Mouse (Mus musculus) mature B cell (primary cell): ENCODE measurements around the gene Tagap.

ENCODE experiments used
- in situ Hi-C: fragments of 300-500 bp; cut with MboI; formaldehyde crosslinking; loops from 2 replicates; pipeline ENCODE4 v1.14.3; 2019

Tagap gene

DNA sequence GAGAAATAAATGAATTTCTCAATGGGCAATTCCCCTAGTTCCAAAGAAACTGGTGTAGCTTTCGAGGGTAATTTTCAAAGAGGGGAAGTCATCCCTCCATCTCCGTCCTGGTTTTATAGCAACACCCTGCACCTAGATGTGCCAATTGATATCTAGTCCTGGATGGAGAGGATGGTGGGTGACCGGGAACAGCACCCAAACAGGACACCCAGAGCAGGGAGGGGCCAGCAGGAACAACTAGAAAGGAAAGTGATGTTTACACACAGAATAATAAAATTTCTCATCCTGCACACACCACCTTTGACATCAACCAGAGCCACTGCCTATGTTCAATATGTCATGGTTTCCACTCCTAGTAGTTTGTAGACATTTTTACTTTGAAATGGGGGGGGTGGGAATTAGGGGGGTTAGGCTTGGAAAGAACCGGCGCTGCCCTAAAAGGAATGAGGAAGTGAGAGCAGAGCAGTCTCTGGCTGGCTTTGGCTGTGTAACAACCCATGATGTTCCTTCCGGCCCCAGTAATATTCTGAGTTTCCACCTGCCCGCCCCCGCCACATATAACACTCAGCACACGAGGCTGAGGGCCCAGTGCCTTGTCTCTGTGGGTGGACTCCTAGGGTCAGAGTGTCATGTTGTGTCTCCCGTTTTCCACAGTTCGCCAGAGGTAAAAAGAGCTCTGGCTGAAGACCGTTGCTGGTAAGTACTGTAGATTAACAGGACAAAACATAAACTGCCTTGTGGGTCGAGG lies at the start of gene Tagap:
Gene Tagap, plus strand, starts transcription at position 588 of the 748 bp plus-strand sequence.
- in situ Hi-C loops: loop anchor here (5.0 kb wide), 1 partner anchor 53 kb away; no protein-coding TSS in a partner anchor

DNA sequence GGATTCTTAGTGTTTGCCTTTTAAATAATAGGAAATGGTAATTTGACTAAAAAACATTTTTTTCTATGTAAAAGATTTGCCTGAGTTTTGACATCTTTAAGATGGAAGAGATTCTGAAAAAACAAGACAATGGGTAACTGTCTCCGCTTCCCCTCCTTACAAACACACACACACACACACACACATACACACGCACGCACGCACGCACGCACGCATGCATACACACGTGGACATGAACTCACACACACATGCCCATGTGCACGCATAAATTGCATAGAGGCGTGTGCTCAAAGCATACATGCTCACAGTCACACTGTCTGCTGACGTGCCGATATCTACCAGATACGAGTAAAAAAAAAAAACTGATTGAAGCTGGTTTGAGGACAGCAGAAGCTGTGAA lies 49.3 kb upstream of the Tagap start:
- in situ Hi-C loops: no loop called here

- in situ Hi-C loops: no loop called here
Measured at GRCm38 (mm10) chr17:7877191-7877764, 48.5 kb upstream of the Tagap start.

- in situ Hi-C loops: no loop called here
Measured at GRCm38 (mm10) chr17:7877878-7878277, 47.9 kb upstream of the Tagap start.

DNA sequence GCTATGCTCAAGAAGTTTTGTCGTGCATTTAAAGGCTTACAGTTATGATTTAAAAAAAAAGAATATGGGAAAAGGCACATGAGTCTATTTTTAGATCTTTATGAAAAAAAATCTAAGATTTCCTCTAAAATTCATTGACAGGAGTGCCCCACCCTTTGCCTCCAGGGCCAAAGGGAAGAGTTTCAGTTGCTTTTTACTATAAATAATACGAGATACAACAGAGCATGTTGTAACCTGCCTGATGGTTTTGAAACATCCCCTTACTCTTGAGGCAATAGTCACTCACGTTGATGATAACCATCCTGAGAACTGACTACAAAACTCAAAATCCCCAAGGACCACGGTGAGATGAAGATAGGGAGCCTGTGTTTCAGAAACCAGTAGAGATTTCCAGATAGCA lies 46.3 kb upstream of the Tagap start:
- in situ Hi-C loops: no loop called here

DNA sequence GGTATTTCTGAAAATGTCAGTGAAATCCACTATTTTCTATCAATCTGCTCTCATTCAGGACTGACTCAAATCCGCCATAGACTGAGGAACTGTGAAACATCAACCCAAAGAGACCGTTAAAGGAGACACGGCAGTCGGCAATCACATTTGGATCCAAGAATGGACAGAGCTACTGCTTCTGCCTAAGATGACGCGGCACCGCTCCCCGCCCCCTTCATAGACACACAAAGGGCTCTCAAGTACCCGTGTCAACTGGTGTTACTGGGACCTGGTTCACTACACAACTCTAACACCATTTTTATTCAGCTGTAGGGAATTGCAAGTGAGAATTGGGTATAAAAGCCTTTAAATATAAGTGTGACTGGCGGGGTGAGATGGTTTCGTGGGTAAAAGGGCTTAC lies 42.7 kb upstream of the Tagap start:
- in situ Hi-C loops: no loop called here

- in situ Hi-C loops: no loop called here
Measured at GRCm38 (mm10) chr17:7884606-7885005, 41.2 kb upstream of the Tagap start.

GRCm38 (mm10) chr17:7887071-7887815 lies 38.6 kb upstream of the Tagap start:
- in situ Hi-C loops: no loop called here

GRCm38 (mm10) chr17:7888291-7888690 lies 37.5 kb upstream of the Tagap start:
- in situ Hi-C loops: no loop called here

DNA sequence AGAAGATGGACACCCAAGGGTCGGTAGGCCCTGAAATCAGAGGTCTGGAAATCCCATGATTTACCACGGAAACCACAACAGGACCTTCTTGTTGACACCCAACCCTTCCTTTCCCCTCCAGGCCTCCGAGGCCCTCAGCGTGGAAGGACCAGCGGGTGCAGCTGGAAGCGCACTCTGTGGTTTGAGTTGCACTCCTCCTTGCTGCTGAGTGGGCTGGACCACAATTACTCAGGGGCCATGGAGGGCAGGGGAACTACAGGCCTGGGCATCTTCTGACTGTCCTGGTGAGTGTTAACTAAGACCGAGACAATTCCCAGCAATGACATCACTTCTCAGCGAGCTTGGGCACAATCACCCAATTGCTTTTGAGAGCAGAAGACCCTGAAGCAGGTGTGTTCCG lies 36.8 kb upstream of the Tagap start:
- in situ Hi-C loops: no loop called here

GRCm38 (mm10) chr17:7892676-7893075 lies 33.1 kb upstream of the Tagap start:
- in situ Hi-C loops: no loop called here

DNA sequence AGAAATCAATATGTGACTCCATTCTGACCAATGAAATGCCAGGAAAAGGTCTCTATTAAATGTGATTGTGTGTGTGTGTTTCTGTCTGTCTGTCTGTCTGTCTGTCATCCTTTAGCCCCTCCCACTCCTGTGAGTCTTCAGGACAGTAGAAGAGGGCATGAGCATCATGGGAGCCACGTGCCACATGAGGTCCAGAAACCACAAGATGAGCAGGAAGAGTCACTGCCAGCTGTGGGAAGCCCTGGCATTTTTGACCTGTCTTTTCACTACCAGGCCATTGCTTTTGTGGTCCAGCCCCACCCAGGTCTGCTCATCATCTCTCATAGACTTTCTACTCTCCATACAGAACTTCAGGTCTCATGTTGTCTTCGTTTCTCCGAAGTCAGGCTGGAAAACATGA lies 31.7 kb upstream of the Tagap start:
- in situ Hi-C loops: no loop called here

GRCm38 (mm10) chr17:7896047-7896635 lies 29.7 kb upstream of the Tagap start:
- in situ Hi-C loops: no loop called here

DNA sequence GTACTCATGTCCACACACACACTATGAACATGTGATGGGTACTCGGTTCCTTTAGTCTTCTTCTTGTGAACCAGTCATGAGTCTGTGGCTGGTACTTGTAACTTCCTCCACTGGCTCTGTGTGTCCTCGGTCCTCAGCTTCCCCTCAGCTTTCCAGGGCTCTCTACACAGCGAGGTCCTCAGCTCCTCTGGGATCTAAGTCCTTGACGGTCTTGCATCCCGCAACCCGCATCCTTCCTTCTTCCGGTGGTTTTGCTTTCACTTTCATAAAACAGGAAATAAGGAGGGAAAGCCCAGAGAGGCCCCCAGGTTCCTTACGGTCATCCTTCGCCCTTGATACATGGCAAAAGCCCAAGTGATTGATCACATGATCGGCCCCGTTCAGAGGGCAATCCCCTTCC lies 28.7 kb upstream of the Tagap start:
- in situ Hi-C loops: no loop called here

DNA sequence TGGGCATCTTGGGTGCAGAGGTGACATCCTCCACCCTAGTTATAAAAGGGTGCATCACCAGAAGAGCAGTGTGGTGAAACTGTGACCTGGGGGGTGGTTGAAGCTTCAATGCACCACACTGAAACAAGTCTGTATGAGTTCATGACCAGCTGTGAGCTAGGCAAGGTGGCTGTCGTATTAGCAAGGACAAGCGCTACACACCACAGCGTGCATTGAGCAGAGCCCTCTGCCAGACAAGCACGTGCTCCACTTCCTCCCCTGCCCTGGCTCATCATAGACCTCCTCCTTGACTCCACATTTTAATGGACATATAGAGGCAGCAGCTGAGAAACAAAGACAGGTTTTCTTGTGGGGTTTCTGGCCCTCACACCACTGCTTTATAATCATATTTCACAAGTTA lies 28.0 kb upstream of the Tagap start:
- in situ Hi-C loops: no loop called here

- in situ Hi-C loops: no loop called here
Measured at GRCm38 (mm10) chr17:7899233-7899632, 26.6 kb upstream of the Tagap start.

DNA sequence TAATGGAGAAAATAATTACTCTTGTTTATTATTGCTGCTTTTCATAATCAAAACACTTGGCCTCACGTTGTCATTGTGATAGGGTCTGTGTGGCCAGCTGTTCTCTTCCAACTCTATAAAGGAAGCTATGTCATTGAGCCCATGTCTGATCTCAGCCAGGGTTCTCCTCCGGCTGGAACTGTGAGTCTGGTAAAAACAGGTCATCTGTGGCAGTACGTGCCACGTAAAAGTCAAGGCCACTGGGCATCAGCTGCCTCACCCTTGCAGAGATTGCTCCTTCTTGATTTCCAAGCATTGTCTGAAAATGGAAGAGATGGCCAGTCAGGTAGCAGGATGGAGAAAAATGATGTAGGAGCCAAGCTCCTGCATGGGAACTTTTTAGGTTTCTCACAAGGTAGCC lies 25.8 kb upstream of the Tagap start:
- in situ Hi-C loops: no loop called here

DNA sequence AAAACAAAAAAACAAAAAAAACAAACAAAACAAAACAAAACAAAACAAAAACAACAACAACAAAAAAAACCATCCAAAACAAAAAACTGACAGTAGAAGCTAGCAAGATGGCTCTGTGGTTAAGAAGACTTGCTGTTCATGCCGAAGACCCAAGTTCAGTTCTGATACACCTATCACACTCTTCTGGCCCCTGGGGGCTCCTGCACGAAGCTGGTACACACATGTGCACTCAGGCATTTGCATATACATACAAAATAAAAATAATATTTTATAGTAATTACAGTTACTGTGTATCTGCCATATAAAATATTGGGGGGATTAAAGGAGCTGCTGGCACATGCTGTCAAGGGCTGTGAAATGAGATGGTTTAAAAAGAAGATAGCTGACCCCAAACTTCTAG lies 24.3 kb upstream of the Tagap start:
- in situ Hi-C loops: no loop called here

DNA sequence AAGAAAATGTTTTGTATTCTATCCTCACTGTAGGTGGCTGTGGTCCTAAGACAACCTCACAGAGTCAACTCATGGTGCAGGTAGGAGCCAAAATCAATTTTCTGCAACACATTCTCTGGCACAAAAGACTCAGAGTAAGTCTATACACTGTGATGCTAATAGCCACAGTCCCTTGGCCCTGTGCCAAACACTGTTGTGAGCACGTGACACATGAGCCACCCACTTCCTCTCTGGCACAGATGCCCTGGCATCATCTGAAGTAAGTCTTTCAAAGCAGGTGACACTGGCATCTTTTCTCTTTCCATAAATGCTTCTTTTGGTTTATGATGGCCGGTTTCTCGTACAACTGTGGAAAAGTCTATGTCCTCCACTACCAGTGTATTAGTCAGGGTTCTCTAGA lies 23.4 kb upstream of the Tagap start:
- in situ Hi-C loops: no loop called here

DNA sequence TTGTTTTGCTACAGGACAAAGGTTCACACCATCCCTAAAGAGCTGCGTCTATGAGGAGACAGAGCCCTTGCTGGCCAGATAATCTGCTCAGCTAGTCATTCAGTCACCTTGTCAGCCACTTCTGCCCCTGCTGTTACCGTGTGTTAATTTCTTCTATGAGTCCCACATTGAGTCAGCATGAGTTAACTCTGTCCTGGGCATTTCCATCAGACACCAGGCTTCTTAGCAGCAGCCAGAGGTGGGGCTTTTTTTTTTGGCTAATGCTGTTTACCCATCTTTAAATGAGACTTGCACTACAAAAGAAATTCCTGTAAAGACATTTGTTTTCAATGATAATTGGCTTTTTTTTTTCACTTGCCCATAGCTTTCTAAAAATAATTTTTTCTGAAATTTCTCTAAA lies 20.8 kb upstream of the Tagap start:
- in situ Hi-C loops: no loop called here

DNA sequence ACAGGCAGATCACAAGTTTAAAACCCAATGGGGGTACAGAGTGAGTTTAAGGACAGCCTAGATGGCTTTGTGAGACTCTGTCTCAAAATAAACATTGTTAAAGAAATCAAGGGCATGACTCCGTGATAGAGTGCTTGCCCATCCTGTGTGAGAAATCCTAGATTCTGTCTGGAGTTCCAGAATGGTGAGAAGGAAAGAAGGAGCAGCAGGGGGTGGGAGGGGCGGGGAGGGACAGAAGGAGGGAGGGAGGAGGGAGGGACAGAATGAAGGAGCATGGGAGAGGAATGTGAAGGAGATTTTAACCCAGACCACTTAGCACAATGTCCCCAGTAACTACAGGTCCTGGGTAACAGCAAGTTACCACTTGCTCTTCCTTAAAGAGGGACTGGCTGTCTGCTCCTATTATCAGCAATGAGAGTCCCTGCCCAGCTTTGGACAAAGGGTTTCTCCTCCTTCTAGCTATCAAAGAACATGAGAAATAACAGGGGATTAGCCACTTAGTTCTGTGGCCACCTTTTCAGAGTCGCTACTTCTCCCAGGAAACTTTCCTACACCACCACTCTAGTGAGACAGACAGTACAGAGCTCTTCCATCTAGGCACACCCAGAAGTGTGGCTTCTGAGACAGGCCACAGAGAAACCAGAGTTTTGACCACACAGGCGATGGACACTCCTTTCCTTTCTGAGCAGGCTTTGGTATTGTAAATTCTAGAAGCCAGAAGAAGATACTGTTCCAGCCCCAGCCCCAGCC lies 19.7 kb upstream of the Tagap start:
- in situ Hi-C loops: no loop called here
